Mouse (Mus musculus) midbrain, embryonic 14.5 days (tissue): ENCODE data around the gene Rnf144b. TPM values are rescaled to one million over a fixed set of nuclear protein-coding genes. Genes with fewer than 3 reads are reported as not detected.
A peak's percentile ranks its signal among the peaks of the same experiment; 100 is the strongest.

Experiments used
- ATAC-seq: fragments of 200-750 bp; cut with Nextera tagmentation; 2 replicates; pipeline ENCODE4 v1.8.0; 2017; ENCODE audit warnings: moderate number of reproducible peaks, moderate library complexity; ENCODE audit not compliant: low FRiP score, low TSS enrichment
- DNase-seq: peaks from one replicate; pipeline ENCODE4 v3.0.0-alpha.2; 2015
- H3K27ac ChIP-seq: fragments of 300-500 bp; sonication (generic); replicated peaks from 2 replicates; pipeline ENCODE4 v1.5.1; 2014; ENCODE audit warnings: mild to moderate bottlenecking, low read depth, low read length, moderate library complexity
- H3K27me3 ChIP-seq: fragments of 300-500 bp; sonication (generic); 2 replicates; pipeline ENCODE4 v1.6.1; 2014; ENCODE audit warnings: low read length, control low read depth, mixed read lengths; ENCODE audit not compliant: control insufficient read depth, insufficient read depth
- H3K36me3 ChIP-seq: fragments of 300-500 bp; sonication (generic); 2 replicates; pipeline ENCODE4 v1.6.1; 2014; ENCODE audit warnings: low read length, control low read depth; ENCODE audit not compliant: control insufficient read depth, insufficient read depth
- H3K4me1 ChIP-seq: fragments of 300-500 bp; sonication (generic); 2 replicates; pipeline ENCODE4 v1.6.1; 2014; ENCODE audit warnings: mild to moderate bottlenecking, antibody characterized with exemption, low read length, control low read depth; ENCODE audit not compliant: control insufficient read depth, insufficient read depth
- H3K4me2 ChIP-seq: fragments of 300-500 bp; sonication (generic); 2 replicates; pipeline ENCODE4 v1.6.1; 2014; ENCODE audit warnings: mild to moderate bottlenecking, low read length, moderate library complexity
- H3K4me3 ChIP-seq: fragments of 300-500 bp; sonication (generic); replicated peaks from 2 replicates; pipeline ENCODE4 v1.5.1; 2014; ENCODE audit warnings: low read depth, low read length
- H3K9ac ChIP-seq: fragments of 300-500 bp; sonication (generic); replicated peaks from 2 replicates; pipeline ENCODE4 v1.6.1; 2014; ENCODE audit warnings: mild to moderate bottlenecking, low read length, moderate library complexity
- H3K9me3 ChIP-seq: fragments of 300-500 bp; sonication (generic); 2 replicates; pipeline ENCODE4 v1.6.1; 2016; ENCODE audit warnings: low read length, control low read depth, mixed read lengths; ENCODE audit not compliant: control insufficient read depth
- WGBS: fragments of 180-500 bp; shearing (Covaris S2); extraction: QIAGEN DNeasy Blood & Tissue Kit; methylation state at CpG from one replicate; pipeline ENCODE4 v1.1.7; 2014; 5-methylcytosine and 5-hydroxymethylcytosine counted together
- polyA plus RNA-seq: library from polyadenylated mRNA; unstranded; fragments of >200 nt; fragmentation: Nextera tagmentation; extraction: Ambion mirVana; gene quantifications from 2 replicates; pipeline ENCODE4 v1.2.1, GENCODE M21; 2014

The Rnf144b gene
- polyA plus RNA-seq, 1 experiment from 2014 or later = 1.1 TPM

DNA sequence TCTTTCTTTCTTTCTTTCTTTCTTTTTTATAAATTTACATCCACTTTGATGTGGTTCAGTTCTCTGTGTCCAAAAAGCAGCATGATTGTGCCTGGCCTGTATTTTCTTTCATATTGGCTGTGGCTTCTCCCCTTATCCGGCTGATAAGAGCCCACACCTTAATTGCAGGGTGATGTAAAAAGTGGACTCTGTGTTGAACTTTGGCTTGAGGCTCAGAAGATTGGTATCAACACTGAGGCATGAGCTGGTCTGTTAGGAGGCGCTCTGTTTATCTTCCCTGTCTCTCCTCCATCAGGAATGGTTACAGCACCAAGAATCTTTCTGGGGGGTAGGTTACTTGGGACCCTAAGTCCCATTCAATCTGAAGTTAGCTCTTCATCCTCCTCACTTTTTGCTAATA, 69.7 kb downstream of the Rnf144b start:
- Histone ChIP-seq H3K36me3 (no peaks in the 10 kb centered on the region), H3K27me3 (peaks cover 23% of the 10 kb centered on the region), H3K27ac (no peak overlapping the region), H3K4me3 (no peak overlapping the region), H3K9ac (no peak overlapping the region), H3K9me3 (no peaks in the 10 kb centered on the region), H3K4me2 (no peak overlapping the region), H3K4me1 (0 out of 2 replicates have a peak, but pooled peaks cover 9% of the 10 kb centered on the region)
- DNase-seq (no peak), ATAC-seq (no peak)
- 89% methylated on average over 2 of the region's 2 CpGs for WGBS

DNA sequence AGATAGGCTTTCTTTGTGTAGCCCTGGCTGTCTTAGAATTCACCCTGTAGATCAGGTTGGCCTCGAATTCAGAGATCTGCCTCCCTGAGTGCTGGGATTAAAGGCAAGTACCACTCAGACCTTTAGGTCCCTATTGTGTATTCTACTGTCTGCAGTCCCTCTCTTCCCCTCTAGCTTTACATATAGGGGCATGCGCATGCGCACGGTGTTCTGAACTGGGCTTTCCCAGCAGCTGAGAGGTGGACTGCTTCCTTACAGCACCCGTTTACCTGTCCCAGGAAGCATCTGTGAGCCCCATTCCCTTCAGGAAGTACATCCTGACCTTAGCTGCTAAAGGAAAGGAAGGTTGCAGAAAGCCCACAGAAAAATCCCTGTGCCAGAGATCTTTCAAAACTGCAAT, 70.3 kb downstream of the Rnf144b start:
- Histone ChIP-seq H3K9me3 (no peaks in the 10 kb centered on the region), H3K4me3 (no peak overlapping the region), H3K36me3 (no peaks in the 10 kb centered on the region), H3K27me3 (peaks cover 23% of the 10 kb centered on the region), H3K9ac (no peak overlapping the region), H3K4me2 (no peak overlapping the region), H3K27ac (no peak overlapping the region), H3K4me1 (0 out of 2 replicates have a peak, but pooled peaks cover 9% of the 10 kb centered on the region)
- 74% methylated on average over 5 of the region's 5 CpGs for WGBS
- ATAC-seq (no peak), DNase-seq (no peak)

DNA sequence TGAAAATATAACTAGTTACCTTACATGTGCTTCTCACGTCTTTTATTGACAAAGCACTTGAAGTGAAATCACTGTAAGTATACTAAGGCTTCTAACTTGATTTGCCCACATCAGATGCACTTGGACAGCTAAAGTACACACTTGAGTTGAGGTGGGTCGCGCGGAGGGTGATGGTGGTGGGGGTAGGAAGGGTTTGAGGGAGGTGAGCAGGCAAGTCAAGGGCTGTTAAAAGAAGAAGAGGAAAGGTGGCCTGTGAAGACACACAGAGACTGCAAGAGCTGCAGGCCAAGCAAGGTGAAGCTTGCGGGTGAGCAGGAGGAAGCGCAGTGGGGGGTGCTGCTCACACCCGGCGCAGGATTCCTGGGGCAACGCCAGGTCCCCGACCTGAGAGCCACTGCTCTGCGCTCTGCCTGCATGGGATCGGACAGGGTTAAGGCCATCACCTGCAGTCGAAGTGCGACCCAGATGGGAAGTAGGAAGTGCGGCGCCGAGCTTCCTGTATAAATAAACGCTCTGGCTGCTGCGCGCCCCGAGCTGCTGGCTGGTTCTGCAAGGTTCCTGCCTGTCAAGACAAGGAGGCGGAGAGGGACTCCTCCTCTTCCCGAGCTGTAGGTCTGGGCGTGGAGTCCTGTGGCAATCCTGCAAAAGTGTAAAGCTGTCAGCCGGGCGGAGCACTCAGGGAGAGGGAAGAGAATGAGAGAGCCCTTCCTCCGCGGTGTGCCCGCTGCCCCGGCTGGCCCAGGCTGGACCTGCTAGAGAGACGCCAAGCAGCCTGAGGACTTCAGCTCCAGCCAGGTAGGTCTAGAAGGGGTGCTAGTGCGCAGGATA, 71.1 kb downstream of the Rnf144b start:
- Histone ChIP-seq H3K27me3 (peaks cover 23% of the 10 kb centered on the region), H3K9ac (peak overlapping the region; percentile 59), H3K4me3 (peak overlapping the region; percentile 46), H3K4me1 (0 out of 2 replicates have a peak, but pooled peaks cover 9% of the 10 kb centered on the region), H3K27ac (no peak overlapping the region; the same call in 1 of the 2 replicates), H3K9me3 (no peaks in the 10 kb centered on the region), H3K36me3 (no peaks in the 10 kb centered on the region), H3K4me2 (peak overlapping the region; percentile 83)
- 8% methylated on average over 32 of the region's 32 CpGs for WGBS
- ATAC-seq (peak; percentile 53; the same call in 1 of the 2 replicates), DNase-seq (peak; percentile 78)

DNA sequence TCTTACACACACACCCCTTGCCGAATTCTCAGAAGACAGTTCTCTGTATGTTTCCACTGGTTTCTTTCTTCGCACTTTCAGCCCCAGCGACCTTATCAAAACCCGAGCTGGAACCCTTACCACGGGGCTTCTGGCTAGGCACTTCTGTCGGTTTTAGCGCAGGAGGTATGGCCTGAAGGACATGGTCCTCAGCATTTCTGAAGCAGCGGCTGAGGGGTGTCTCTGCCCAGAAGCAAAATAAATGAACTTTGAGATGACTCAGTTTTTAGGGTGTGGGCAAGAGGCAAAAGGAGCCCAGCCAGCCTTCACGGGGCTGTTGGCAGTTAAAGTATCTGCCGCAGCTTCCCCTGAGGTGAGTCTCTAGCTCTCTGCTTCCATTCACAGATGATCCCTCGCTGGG, 72.2 kb downstream of the Rnf144b start:
- Histone ChIP-seq H3K36me3 (no peaks in the 10 kb centered on the region), H3K9ac (no peak overlapping the region), H3K9me3 (no peaks in the 10 kb centered on the region), H3K4me2 (peak overlapping the region; percentile 83), H3K4me3 (0 out of 2 replicates have a peak overlapping the region, but pooled peaks have one; percentile 46), H3K27ac (no peak overlapping the region), H3K4me1 (0 out of 2 replicates have a peak, but pooled peaks cover 9% of the 10 kb centered on the region), H3K27me3 (peaks cover 23% of the 10 kb centered on the region)
- ATAC-seq = no peak
- 25% methylated on average over 11 of the region's 11 CpGs for WGBS
- no peak for DNase-seq

DNA sequence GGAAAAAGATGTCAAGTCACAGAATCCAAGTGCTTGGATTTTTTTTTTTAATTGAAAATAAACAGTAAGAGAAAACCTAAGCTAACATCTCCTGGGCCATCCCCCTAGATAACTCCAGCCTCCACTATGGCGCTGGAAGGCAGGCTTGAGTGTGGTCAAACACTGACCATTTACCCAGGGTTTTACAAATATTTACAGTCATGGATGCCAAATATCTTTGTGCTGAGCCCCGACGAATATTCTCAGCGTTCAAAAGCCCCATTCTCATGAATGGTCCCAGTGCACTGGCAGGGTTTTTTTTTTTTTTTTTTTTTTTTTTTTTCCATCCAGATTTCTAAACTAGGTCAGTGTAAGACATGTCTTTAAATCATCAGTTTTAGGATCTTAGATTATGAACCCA, 73.0 kb downstream of the Rnf144b start:
- Histone ChIP-seq H3K36me3 (no peaks in the 10 kb centered on the region), H3K4me2 (no peak overlapping the region), H3K4me3 (no peak overlapping the region), H3K9me3 (no peaks in the 10 kb centered on the region), H3K27me3 (peaks cover 23% of the 10 kb centered on the region), H3K27ac (no peak overlapping the region), H3K9ac (no peak overlapping the region), H3K4me1 (0 out of 2 replicates have a peak, but pooled peaks cover 9% of the 10 kb centered on the region)
- ATAC-seq (no peak), DNase-seq (no peak)
- 78% methylated on average over 4 of the region's 4 CpGs for WGBS

DNA sequence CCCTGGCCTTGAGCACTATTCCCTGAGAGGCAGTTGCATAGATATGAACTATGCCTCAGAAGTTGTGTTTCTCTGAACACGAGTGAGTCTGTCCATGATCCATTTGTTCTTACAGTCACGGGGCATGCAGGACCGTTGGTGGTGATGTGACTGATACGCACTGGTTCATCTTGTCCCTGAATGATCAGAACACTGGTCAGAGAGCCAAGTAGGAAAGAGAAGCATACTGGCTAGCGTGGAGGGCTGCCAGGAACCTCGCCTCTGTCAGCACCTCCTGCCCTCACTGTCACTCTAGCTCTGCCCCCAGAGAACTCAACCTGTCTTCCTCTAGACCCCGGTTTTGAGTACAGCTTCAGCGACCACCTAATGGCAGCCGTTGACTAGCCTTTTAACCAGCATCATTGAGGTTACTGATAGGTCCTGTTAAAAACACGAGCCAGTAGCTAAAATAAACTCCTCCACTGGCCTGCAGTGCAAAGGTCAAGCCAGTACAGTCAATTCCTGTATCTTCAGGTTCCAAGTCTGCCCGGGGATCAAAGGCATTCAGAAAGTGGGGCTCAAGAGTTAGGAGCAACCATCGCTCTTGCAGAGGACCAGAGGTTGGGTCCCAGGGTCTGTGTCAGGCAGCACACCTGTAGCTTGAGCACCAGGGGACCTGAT, 77.7 kb downstream of the Rnf144b start:
- Histone ChIP-seq H3K27ac (no peak overlapping the region), H3K4me2 (no peak overlapping the region), H3K4me1 (no peaks in the 10 kb centered on the region), H3K36me3 (no peaks in the 10 kb centered on the region), H3K27me3 (peaks cover 5% of the 10 kb centered on the region; the same call in 1 of the 2 replicates), H3K9me3 (no peaks in the 10 kb centered on the region), H3K9ac (no peak overlapping the region), H3K4me3 (no peak overlapping the region)
- no peak for DNase-seq
- WGBS = 90% methylated on average over 12 of the region's 12 CpGs
- no peak for ATAC-seq

DNA sequence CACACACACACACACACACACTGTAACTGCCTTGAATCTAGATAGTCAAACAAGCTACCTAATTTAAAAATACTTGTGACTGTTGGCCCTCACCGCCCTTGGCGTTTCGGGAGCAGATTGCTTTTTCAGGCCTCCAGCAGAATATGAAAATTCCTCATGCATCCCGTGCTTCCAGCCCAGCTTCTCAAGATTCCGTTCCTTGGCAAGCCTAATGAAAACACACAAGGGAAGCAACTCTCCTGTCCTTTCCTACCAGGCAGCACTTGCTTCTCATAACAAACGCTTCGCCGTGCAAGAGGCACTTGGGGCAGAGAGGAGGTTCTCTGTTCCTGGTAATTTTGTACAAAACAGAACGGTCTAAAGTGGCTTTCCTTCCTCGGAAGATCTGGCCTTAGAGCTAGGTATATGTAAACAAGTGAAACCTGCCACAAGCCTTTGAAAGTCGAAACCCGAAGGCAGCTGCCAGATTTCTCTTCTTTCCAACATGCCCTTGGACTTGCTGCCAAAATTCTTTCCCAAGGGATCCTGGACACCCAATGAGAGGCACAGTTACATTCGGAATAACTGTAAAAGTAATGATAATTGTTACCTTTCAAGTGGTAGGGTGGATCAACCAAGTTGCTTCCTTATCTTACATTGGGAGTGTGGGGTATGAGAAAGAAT, 79.6 kb downstream of the Rnf144b start:
- Histone ChIP-seq H3K27ac (no peak overlapping the region), H3K4me3 (no peak overlapping the region)
- 76% methylated on average over 13 of the region's 13 CpGs for WGBS

DNA sequence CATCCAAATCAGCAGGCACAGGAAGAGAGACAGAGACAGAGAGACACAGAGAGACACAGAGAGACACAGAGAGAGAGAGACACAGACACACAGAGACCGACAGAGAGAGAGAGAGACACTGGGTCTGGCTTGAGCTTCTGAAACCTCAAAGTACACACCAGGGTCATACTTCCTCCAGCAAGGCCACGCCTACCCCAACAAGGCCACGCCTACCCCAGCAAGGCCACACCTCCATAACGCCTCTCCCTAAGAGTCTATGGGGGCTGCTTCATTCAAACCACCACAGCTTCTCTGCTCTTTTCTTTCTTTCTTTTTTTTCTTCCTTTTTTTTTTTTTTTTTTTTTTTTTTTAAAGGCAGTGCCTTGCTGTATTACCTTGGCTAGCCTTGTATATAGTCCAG, 88.0 kb downstream of the Rnf144b start:
- no peak for DNase-seq

More for the DNA sequence above, 79.6 kb downstream of the Rnf144b start:
- Histone ChIP-seq H3K36me3 (no peaks in the 10 kb centered on the region), H3K4me1 (no peaks in the 10 kb centered on the region), H3K27me3 (no peaks in the 10 kb centered on the region), H3K9me3 (0 out of 2 replicates have a peak, but pooled peaks cover 3% of the 10 kb centered on the region), H3K9ac (no peak overlapping the region), H3K4me2 (no peak overlapping the region)
- no peak for ATAC-seq
- DNase-seq = no peak

More for the DNA sequence above, 88.0 kb downstream of the Rnf144b start:
- H3K4me2 ChIP-seq = no peak overlapping the region
- H3K9ac ChIP-seq = no peak overlapping the region
- no peak overlapping the region for H3K4me3 ChIP-seq
- no peaks in the 10 kb centered on the region for H3K36me3 ChIP-seq
- no peaks in the 10 kb centered on the region for H3K4me1 ChIP-seq
- no peak overlapping the region for H3K27ac ChIP-seq
- WGBS = 80% methylated on average over 4 of the region's 4 CpGs
- H3K27me3 ChIP-seq = no peaks in the 10 kb centered on the region
- 0 out of 2 replicates have a peak, but pooled peaks cover 3% of the 10 kb centered on the region for H3K9me3 ChIP-seq
- ATAC-seq = no peak
